Mouse (Mus musculus) MEL (cell line): ENCODE data around the gene Cox5b.

Experiments
- BHLHE40 ChIP-seq: IDR thresholded peaks from 2 replicates; pipeline ENCODE4 v1.6.1; 2012; ENCODE audit warnings: low read depth, mild to moderate bottlenecking, inconsistent platforms, low read length, improper control_type of control experiment, borderline replicate concordance
- CHD1 ChIP-seq: IDR thresholded peaks from 2 replicates; pipeline ENCODE4 v1.6.1; 2012; ENCODE audit warnings: low read depth, mild to moderate bottlenecking, inconsistent platforms, low read length, improper control_type of control experiment
- CHD2 ChIP-seq: IDR thresholded peaks from 2 replicates; pipeline ENCODE4 v1.6.1; 2011; ENCODE audit warnings: low read length, improper control_type of control experiment
- CTCF ChIP-seq, 3 experiments: IDR thresholded peaks in 2 of 3; conservative IDR thresholded peaks in 1 of 3; 2 replicates each; pipeline ENCODE4 v1.5.1; 2011 to 2012; ENCODE audit warnings: low read length in 3 of 3, low read depth in 2 of 3, mild to moderate bottlenecking in 2 of 3, improper control_type of control experiment in 1 of 3, inconsistent platforms in 1 of 3, mixed read lengths in 1 of 3, moderate library complexity in 1 of 3; ENCODE audit not compliant: control insufficient read depth in 1 of 3, insufficient read depth in 1 of 3, poor library complexity in 1 of 3, severe bottlenecking in 1 of 3
- EP300 ChIP-seq, 2 experiments: IDR thresholded peaks; 2 replicates each; pipeline ENCODE4 v1.6.1; 2011; ENCODE audit warnings: improper control_type of control experiment in 2 of 2, low read length in 2 of 2, low read depth in 1 of 2, mild to moderate bottlenecking in 1 of 2
- ETS1 ChIP-seq: IDR thresholded peaks from 2 replicates; pipeline ENCODE4 v1.6.1; 2012; ENCODE audit warnings: low read depth, mild to moderate bottlenecking, inconsistent platforms, low read length, improper control_type of control experiment, moderate library complexity
- GATA1 ChIP-seq: IDR thresholded peaks from 2 replicates; pipeline ENCODE4 v1.6.1; 2011; ENCODE audit warnings: low read depth, low read length, improper control_type of control experiment
- JUND ChIP-seq: IDR thresholded peaks from 2 replicates; pipeline ENCODE4 v1.6.1; 2011; ENCODE audit warnings: low read depth, mild to moderate bottlenecking, improper control_type of control experiment, low read length
- POLR2AphosphoS2 ChIP-seq: IDR thresholded peaks from 2 replicates; pipeline ENCODE4 v1.6.1; 2011; ENCODE audit warnings: low read length, improper control_type of control experiment
- TBP ChIP-seq: IDR thresholded peaks from 2 replicates; pipeline ENCODE4 v1.8.0; 2011; ENCODE audit warnings: low read depth, low read length, improper control_type of control experiment

GRCm38 (mm10) chr1:36646285-36646684 lies 45.0 kb upstream of the Cox5b start:
- TF ChIP-seq ETS1 = no peak
- no peak for TF ChIP-seq EP300 (IDR thresholded peaks at IDR 0.05; ENCODE audit: low read depth in 1 of 2, low read length in 2 of 2)
- no peak for TF ChIP-seq JUND
- no peak for TF ChIP-seq POLR2AphosphoS2
- TF ChIP-seq CHD2 = no peak
- TF ChIP-seq CTCF (IDR thresholded peaks at IDR 0.05 in 2 of 3, conservative IDR thresholded peaks at IDR 0.05 in 1 of 3; ENCODE audit: control insufficient read depth in 1 of 3, insufficient read depth in 1 of 3, low read depth in 2 of 3, low read length in 3 of 3, poor library complexity in 1 of 3, severe bottlenecking in 1 of 3) = no peak
- TF ChIP-seq BHLHE40 = no peak
- no peak for TF ChIP-seq CHD1
- TF ChIP-seq TBP = no peak
- no peak for TF ChIP-seq GATA1
